Mouse (Mus musculus): ENCODE results near the gene Vmn1r4. TPM values are rescaled to one million over a fixed set of nuclear protein-coding genes. Genes with fewer than 3 reads are reported as not detected.

The Vmn1r4 gene
- 0.46 and 0.93 TPM in 2 replicates for polyA plus RNA-seq (2014; fragmentation: Nextera tagmentation; extraction: Ambion mirVana)

GRCm38 (mm10) chr6:56923726-56924707 lies at the start of gene Vmn1r4, which contains the start of gene Nt5c3:
Gene Vmn1r4 (plus strand): TSS chr6:56924015.
Gene Nt5c3 (minus strand): TSS chr6:56923932.
- WGBS = 3% methylated on average over 64 of the region's 64 CpGs
- Histone ChIP-seq H3K27ac (replicated peaks; ENCODE audit: low read depth, low read length) (peak within 1 kb of the TSS; percentile 94), H3K27me3 (ENCODE audit: control insufficient read depth, insufficient read depth, low read length) (no peaks in the 10 kb centered on the region), H3K4me1 (ENCODE audit: control insufficient read depth, insufficient read depth, low read length) (peaks cover 23% of the 10 kb centered on the region), H3K36me3 (ENCODE audit: control insufficient read depth, insufficient read depth, low read length) (no peaks in the 10 kb centered on the region), H3K4me3 (replicated peaks; ENCODE audit: low read depth, low read length) (peak within 1 kb of the TSS; percentile 73), H3K9me3 (ENCODE audit: control insufficient read depth, low read length) (no peaks in the 10 kb centered on the region), H3K4me2 (ENCODE audit: low read length) (peak within 1 kb of the TSS; percentile 73), H3K9ac (replicated peaks; ENCODE audit: low read length) (peak within 1 kb of the TSS; percentile 80)
- ATAC-seq (ENCODE audit: low FRiP score, low TSS enrichment) (peak; percentile 98), DNase-seq (peak; percentile 98)

GRCm38 (mm10) chr6:56876870-56877269 lies 46.9 kb upstream of the Vmn1r4 start:
- Histone ChIP-seq H3K4me3 (replicated peaks; ENCODE audit: low read depth, low read length) (no peak overlapping the region), H3K36me3 (ENCODE audit: control insufficient read depth, insufficient read depth, low read length) (peaks cover 13% of the 10 kb centered on the region), H3K4me1 (ENCODE audit: control insufficient read depth, insufficient read depth, low read length) (no peaks in the 10 kb centered on the region), H3K27me3 (ENCODE audit: control insufficient read depth, insufficient read depth, low read length) (no peaks in the 10 kb centered on the region), H3K9ac (replicated peaks; ENCODE audit: low read length) (no peak overlapping the region), H3K27ac (replicated peaks; ENCODE audit: low read depth, low read length) (no peak overlapping the region), H3K4me2 (ENCODE audit: low read length) (no peak overlapping the region), H3K9me3 (ENCODE audit: control insufficient read depth, low read length) (no peaks in the 10 kb centered on the region)
- WGBS = 84% methylated on average over 4 of the region's 4 CpGs
- DNase-seq (no peak), ATAC-seq (ENCODE audit: low FRiP score, low TSS enrichment) (no peak)

- ATAC-seq (ENCODE audit: low FRiP score, low TSS enrichment) (no peak), DNase-seq (no peak)
- Histone ChIP-seq H3K27ac (replicated peaks; ENCODE audit: low read depth, low read length) (no peak overlapping the region), H3K4me1 (ENCODE audit: control insufficient read depth, insufficient read depth, low read length) (no peaks in the 10 kb centered on the region), H3K27me3 (ENCODE audit: control insufficient read depth, insufficient read depth, low read length) (no peaks in the 10 kb centered on the region), H3K4me2 (ENCODE audit: low read length) (no peak overlapping the region), H3K9me3 (ENCODE audit: control insufficient read depth, low read length) (no peaks in the 10 kb centered on the region), H3K9ac (replicated peaks; ENCODE audit: low read length) (no peak overlapping the region), H3K36me3 (ENCODE audit: control insufficient read depth, insufficient read depth, low read length) (peaks cover 22% of the 10 kb centered on the region), H3K4me3 (replicated peaks; ENCODE audit: low read depth, low read length) (no peak overlapping the region)
- 92% methylated on average over 8 of the region's 8 CpGs for WGBS
These were observed 45.8 kb upstream of the Vmn1r4 start for GRCm38 (mm10) chr6:56877985-56878384.

- Histone ChIP-seq H3K4me2 (ENCODE audit: low read length) (no peak overlapping the region), H3K9ac (replicated peaks; ENCODE audit: low read length) (no peak overlapping the region), H3K27me3 (ENCODE audit: control insufficient read depth, insufficient read depth, low read length) (no peaks in the 10 kb centered on the region), H3K36me3 (ENCODE audit: control insufficient read depth, insufficient read depth, low read length) (peaks cover 36% of the 10 kb centered on the region), H3K9me3 (ENCODE audit: control insufficient read depth, low read length) (no peaks in the 10 kb centered on the region), H3K4me1 (ENCODE audit: control insufficient read depth, insufficient read depth, low read length) (no peaks in the 10 kb centered on the region), H3K27ac (replicated peaks; ENCODE audit: low read depth, low read length) (no peak overlapping the region), H3K4me3 (replicated peaks; ENCODE audit: low read depth, low read length) (no peak overlapping the region)
- 87% methylated on average over 1 of the region's 1 CpGs for WGBS
- no peak for ATAC-seq (ENCODE audit: low FRiP score, low TSS enrichment)
- no peak for DNase-seq
These were observed 44.4 kb upstream of the Vmn1r4 start for GRCm38 (mm10) chr6:56879352-56879955.

GRCm38 (mm10) chr6:56888561-56888960 lies 35.3 kb upstream of the Vmn1r4 start:
- DNase-seq = no peak
- 93% methylated on average over 6 of the region's 6 CpGs for WGBS

GRCm38 (mm10) chr6:56890762-56891161 lies 33.1 kb upstream of the Vmn1r4 start:
- Histone ChIP-seq H3K27me3 (ENCODE audit: control insufficient read depth, insufficient read depth, low read length) (no peaks in the 10 kb centered on the region), H3K9ac (replicated peaks; ENCODE audit: low read length) (no peak overlapping the region), H3K36me3 (ENCODE audit: control insufficient read depth, insufficient read depth, low read length) (peaks cover 47% of the 10 kb centered on the region), H3K9me3 (ENCODE audit: control insufficient read depth, low read length) (no peaks in the 10 kb centered on the region), H3K4me3 (replicated peaks; ENCODE audit: low read depth, low read length) (no peak overlapping the region), H3K4me2 (ENCODE audit: low read length) (no peak overlapping the region), H3K27ac (replicated peaks; ENCODE audit: low read depth, low read length) (no peak overlapping the region), H3K4me1 (ENCODE audit: control insufficient read depth, insufficient read depth, low read length) (no peaks in the 10 kb centered on the region)
- 82% methylated on average over 2 of the region's 2 CpGs for WGBS
- ATAC-seq (ENCODE audit: low FRiP score, low TSS enrichment) (no peak), DNase-seq (no peak)

More at GRCm38 (mm10) chr6:56888561-56888960, 35.3 kb upstream of the Vmn1r4 start:
- Histone ChIP-seq H3K9ac (replicated peaks; ENCODE audit: low read length) (no peak overlapping the region), H3K4me3 (replicated peaks; ENCODE audit: low read depth, low read length) (no peak overlapping the region), H3K36me3 (ENCODE audit: control insufficient read depth, insufficient read depth, low read length) (peaks cover 62% of the 10 kb centered on the region), H3K27me3 (ENCODE audit: control insufficient read depth, insufficient read depth, low read length) (no peaks in the 10 kb centered on the region), H3K4me2 (ENCODE audit: low read length) (no peak overlapping the region), H3K9me3 (ENCODE audit: control insufficient read depth, low read length) (no peaks in the 10 kb centered on the region), H3K27ac (replicated peaks; ENCODE audit: low read depth, low read length) (no peak overlapping the region), H3K4me1 (ENCODE audit: control insufficient read depth, insufficient read depth, low read length) (no peaks in the 10 kb centered on the region)
- ATAC-seq (ENCODE audit: low FRiP score, low TSS enrichment) = no peak

GRCm38 (mm10) chr6:56899601-56900000 lies 24.2 kb upstream of the Vmn1r4 start:
- DNase-seq (no peak), ATAC-seq (ENCODE audit: low FRiP score, low TSS enrichment) (no peak)
- Histone ChIP-seq H3K4me1 (ENCODE audit: control insufficient read depth, insufficient read depth, low read length) (peaks cover 10% of the 10 kb centered on the region; the same call in 1 of the 2 replicates), H3K4me2 (ENCODE audit: low read length) (no peak overlapping the region), H3K27me3 (ENCODE audit: control insufficient read depth, insufficient read depth, low read length) (no peaks in the 10 kb centered on the region), H3K9ac (replicated peaks; ENCODE audit: low read length) (no peak overlapping the region), H3K9me3 (ENCODE audit: control insufficient read depth, low read length) (no peaks in the 10 kb centered on the region), H3K4me3 (replicated peaks; ENCODE audit: low read depth, low read length) (no peak overlapping the region), H3K36me3 (ENCODE audit: control insufficient read depth, insufficient read depth, low read length) (no peaks in the 10 kb centered on the region), H3K27ac (replicated peaks; ENCODE audit: low read depth, low read length) (no peak overlapping the region)
- WGBS = 92% methylated on average over 3 of the region's 3 CpGs

GRCm38 (mm10) chr6:56901336-56901735 lies 22.5 kb upstream of the Vmn1r4 start:
- ATAC-seq (ENCODE audit: low FRiP score, low TSS enrichment) (no peak), DNase-seq (no peak)

More at GRCm38 (mm10) chr6:56901336-56901735, 22.5 kb upstream of the Vmn1r4 start:
- no peak overlapping the region for H3K4me2 ChIP-seq (ENCODE audit: low read length)
- no peaks in the 10 kb centered on the region for H3K9me3 ChIP-seq (ENCODE audit: control insufficient read depth, low read length)
- no peak overlapping the region for H3K9ac ChIP-seq (replicated peaks; ENCODE audit: low read length)
- H3K4me3 ChIP-seq (replicated peaks; ENCODE audit: low read depth, low read length) = no peak overlapping the region
- H3K36me3 ChIP-seq (ENCODE audit: control insufficient read depth, insufficient read depth, low read length) = no peaks in the 10 kb centered on the region
- H3K27ac ChIP-seq (replicated peaks; ENCODE audit: low read depth, low read length) = no peak overlapping the region
- peaks cover 10% of the 10 kb centered on the region; the same call in 1 of the 2 replicates for H3K4me1 ChIP-seq (ENCODE audit: control insufficient read depth, insufficient read depth, low read length)
- 75% methylated on average over 3 of the region's 3 CpGs for WGBS
- no peaks in the 10 kb centered on the region for H3K27me3 ChIP-seq (ENCODE audit: control insufficient read depth, insufficient read depth, low read length)
